Comparison of ENCODE assay signal across 20 mouse cellular contexts in genomic region chr15:88741366-88741765, GRCm38 (mm10). TPM values are rescaled to one million over a fixed set of nuclear protein-coding genes. Genes with fewer than 3 reads are reported as not detected.
A peak's percentile ranks its signal among the peaks of the same experiment; 100 is the strongest.
DNase-seq lines count a peak whose midpoint lies in the region; TF ChIP-seq lines count a peak whose summit lies in the region.
"Had no signal": no experiment of that assay in that cellular context is flagged by ENCODE, and none has a peak within 500 bp of the region (broad histone marks: within the 10 kb centered on the region; RNA-seq: fewer than 3 reads in every experiment).

No protein-coding gene starts in this region.

- DNase-seq in layer of hippocampus, adult 2 months (ENCODE audit: low spot score in 2 of 2): no peak
- no peak for DNase-seq in layer of hippocampus, adult 11-12 months (ENCODE audit: low spot score)
- peak; percentile 60 for DNase-seq in Muller cell, postnatal 12 days (ENCODE audit: inconsistent ontology term)
- peak; percentile 56 for DNase-seq in brain, adult 2 months (ENCODE audit: low read depth, low spot score)
- DNase-seq in retina, embryonic 14.5 days (ENCODE audit: low spot score): peak; percentile 28
- no peak for DNase-seq in right cerebral cortex, postnatal 36 days (ENCODE audit: low spot score in 2 of 2)
- no peak for DNase-seq in cerebellum, adult 11-12 months
- no peak for DNase-seq in spleen, adult 12 weeks (ENCODE audit: low spot score)
- DNase-seq: adrenal gland, adult 2 months; adrenal gland, postnatal 10 days; adrenal gland, postnatal 25 days; cerebellum, adult 11 months; cerebellum, adult 2 months; cerebellum, adult 9-10 months; cerebellum, postnatal 10 days; cerebellum, postnatal 25 days; forebrain, postnatal 0 days had no signal

- TF ChIP-seq CTCF in layer of hippocampus, adult 2 months (conservative IDR thresholded peaks at IDR 0.05): no peak

- H3K4me3 ChIP-seq in layer of hippocampus, adult 2 months: no peak overlapping the region
- H3K4me3 ChIP-seq: embryonic facial prominence, embryonic 10.5 days; embryonic facial prominence, embryonic 12.5 days; forebrain, embryonic 15.5 days had no signal

- H3K27ac ChIP-seq in layer of hippocampus, adult 2 months: peak overlapping the region; percentile 51
- H3K27ac ChIP-seq: embryonic facial prominence, embryonic 10.5 days; embryonic facial prominence, embryonic 12.5 days; forebrain, embryonic 15.5 days had no signal

RNA-seq across cellular contexts. Expression of gene Brd1, which starts 7.3 kb away (rescaled TPM):
- 10 to 100 TPM; 52.5 to 60.6 TPM for total RNA-seq in layer of hippocampus, adult 2 months (2021)

RNA-seq across cellular contexts. Expression of gene Zbed4, which starts 10.1 kb away (rescaled TPM):
- 1 to 10 TPM; 9.1 to 9.4 TPM for total RNA-seq in layer of hippocampus, adult 2 months (2021)

Comparison
In these comparisons a context has a peak if more than half of its experiments do, and no peak if none do; other contexts are left out.
1. DNase-seq: peak in Muller cell, postnatal 12 days (single experiment), brain, adult 2 months (single experiment) and retina, embryonic 14.5 days (single experiment); none in layer of hippocampus, adult 2 months (0 of 2), layer of hippocampus, adult 11-12 months (single experiment), right cerebral cortex, postnatal 36 days (0 of 2), cerebellum, adult 11-12 months (single experiment) and spleen, adult 12 weeks (single experiment).